Mouse (Mus musculus): ENCODE results near the gene Slc25a26. TPM values are rescaled to one million over a fixed set of nuclear protein-coding genes. Genes with fewer than 3 reads are reported as not detected.

Slc25a26 gene
- polyA plus RNA-seq, 1 experiment from 2014 or later: 6.9 TPM

- H3K4me2 ChIP-seq (ENCODE audit: low read depth, low read length): no peak overlapping the region
- H3K4me3 ChIP-seq (ENCODE audit: low read depth, low read length): no peak overlapping the region
- H3K9ac ChIP-seq (replicated peaks; ENCODE audit: low read depth, low read length): no peak overlapping the region
- peak; percentile 81 for ATAC-seq (ENCODE audit: low read depth)
- H3K27me3 ChIP-seq (ENCODE audit: control insufficient read depth, insufficient read depth, low read length): no peaks in the 10 kb centered on the region
- no peak overlapping the region for H3K27ac ChIP-seq (ENCODE audit: low read depth, low read length)
- 11% methylated on average over 4 of the region's 4 CpGs for WGBS
- H3K9me3 ChIP-seq (ENCODE audit: control insufficient read depth, low read length): no peaks in the 10 kb centered on the region
- H3K36me3 ChIP-seq (ENCODE audit: control insufficient read depth, insufficient read depth, low read length): no peaks in the 10 kb centered on the region
- peaks cover 6% of the 10 kb centered on the region; the same call in 1 of the 2 replicates for H3K4me1 ChIP-seq (ENCODE audit: control insufficient read depth, insufficient read depth, low read length)
Observed at GRCm38 (mm10) chr6:94592710-94593109, 92.6 kb downstream of the Slc25a26 start.

GRCm38 (mm10) chr6:94594096-94594665 lies 94.0 kb downstream of the Slc25a26 start:
- Histone ChIP-seq H3K9ac (replicated peaks; ENCODE audit: low read depth, low read length) (no peak overlapping the region), H3K9me3 (ENCODE audit: control insufficient read depth, low read length) (no peaks in the 10 kb centered on the region), H3K27ac (ENCODE audit: low read depth, low read length) (no peak overlapping the region), H3K4me3 (ENCODE audit: low read depth, low read length) (no peak overlapping the region), H3K27me3 (ENCODE audit: control insufficient read depth, insufficient read depth, low read length) (no peaks in the 10 kb centered on the region), H3K4me1 (ENCODE audit: control insufficient read depth, insufficient read depth, low read length) (peaks cover 6% of the 10 kb centered on the region; the same call in 1 of the 2 replicates), H3K36me3 (ENCODE audit: control insufficient read depth, insufficient read depth, low read length) (no peaks in the 10 kb centered on the region), H3K4me2 (ENCODE audit: low read depth, low read length) (no peak overlapping the region)
- ATAC-seq (ENCODE audit: low read depth): no peak
- 70% methylated on average over 6 of the region's 6 CpGs for WGBS

- Histone ChIP-seq H3K27me3 (ENCODE audit: control insufficient read depth, insufficient read depth, low read length) (no peaks in the 10 kb centered on the region), H3K4me2 (ENCODE audit: low read depth, low read length) (no peak overlapping the region), H3K27ac (ENCODE audit: low read depth, low read length) (no peak overlapping the region), H3K9me3 (ENCODE audit: control insufficient read depth, low read length) (no peaks in the 10 kb centered on the region), H3K36me3 (ENCODE audit: control insufficient read depth, insufficient read depth, low read length) (no peaks in the 10 kb centered on the region), H3K4me3 (ENCODE audit: low read depth, low read length) (no peak overlapping the region), H3K4me1 (ENCODE audit: control insufficient read depth, insufficient read depth, low read length) (peaks cover 6% of the 10 kb centered on the region; the same call in 1 of the 2 replicates), H3K9ac (replicated peaks; ENCODE audit: low read depth, low read length) (no peak overlapping the region)
- no peak for ATAC-seq (ENCODE audit: low read depth)
- 84% methylated on average over 11 of the region's 11 CpGs for WGBS
Observed at GRCm38 (mm10) chr6:94594711-94595110, 94.6 kb downstream of the Slc25a26 start.

GRCm38 (mm10) chr6:94595206-94595605 lies 95.1 kb downstream of the Slc25a26 start:
- ATAC-seq (ENCODE audit: low read depth): no peak
- Histone ChIP-seq H3K27me3 (ENCODE audit: control insufficient read depth, insufficient read depth, low read length) (no peaks in the 10 kb centered on the region), H3K9ac (replicated peaks; ENCODE audit: low read depth, low read length) (no peak overlapping the region), H3K4me1 (ENCODE audit: control insufficient read depth, insufficient read depth, low read length) (peaks cover 6% of the 10 kb centered on the region; the same call in 1 of the 2 replicates), H3K4me3 (ENCODE audit: low read depth, low read length) (no peak overlapping the region), H3K4me2 (ENCODE audit: low read depth, low read length) (no peak overlapping the region), H3K36me3 (ENCODE audit: control insufficient read depth, insufficient read depth, low read length) (no peaks in the 10 kb centered on the region), H3K9me3 (ENCODE audit: control insufficient read depth, low read length) (no peaks in the 10 kb centered on the region), H3K27ac (ENCODE audit: low read depth, low read length) (no peak overlapping the region)
- 78% methylated on average over 5 of the region's 5 CpGs for WGBS

- ATAC-seq (ENCODE audit: low read depth): no peak
- Histone ChIP-seq H3K4me3 (ENCODE audit: low read depth, low read length) (no peak overlapping the region), H3K4me1 (ENCODE audit: control insufficient read depth, insufficient read depth, low read length) (peaks cover 6% of the 10 kb centered on the region; the same call in 1 of the 2 replicates), H3K27ac (ENCODE audit: low read depth, low read length) (no peak overlapping the region), H3K36me3 (ENCODE audit: control insufficient read depth, insufficient read depth, low read length) (no peaks in the 10 kb centered on the region), H3K27me3 (ENCODE audit: control insufficient read depth, insufficient read depth, low read length) (no peaks in the 10 kb centered on the region), H3K9me3 (ENCODE audit: control insufficient read depth, low read length) (no peaks in the 10 kb centered on the region), H3K9ac (replicated peaks; ENCODE audit: low read depth, low read length) (no peak overlapping the region), H3K4me2 (ENCODE audit: low read depth, low read length) (no peak overlapping the region)
- WGBS: 90% methylated on average over 14 of the region's 14 CpGs
Observed at GRCm38 (mm10) chr6:94596051-94596760, 96.1 kb downstream of the Slc25a26 start.

GRCm38 (mm10) chr6:94596761-94597485 lies 96.8 kb downstream of the Slc25a26 start:
- H3K9ac ChIP-seq (replicated peaks; ENCODE audit: low read depth, low read length): no peak overlapping the region
- H3K27ac ChIP-seq (ENCODE audit: low read depth, low read length): no peak overlapping the region
- H3K4me1 ChIP-seq (ENCODE audit: control insufficient read depth, insufficient read depth, low read length): peaks cover 6% of the 10 kb centered on the region; the same call in 1 of the 2 replicates
- H3K9me3 ChIP-seq (ENCODE audit: control insufficient read depth, low read length): no peaks in the 10 kb centered on the region
- H3K27me3 ChIP-seq (ENCODE audit: control insufficient read depth, insufficient read depth, low read length): no peaks in the 10 kb centered on the region
- 63% methylated on average over 10 of the region's 10 CpGs for WGBS
- no peaks in the 10 kb centered on the region for H3K36me3 ChIP-seq (ENCODE audit: control insufficient read depth, insufficient read depth, low read length)
- H3K4me3 ChIP-seq (ENCODE audit: low read depth, low read length): no peak overlapping the region
- H3K4me2 ChIP-seq (ENCODE audit: low read depth, low read length): no peak overlapping the region
- ATAC-seq (ENCODE audit: low read depth): no peak

- H3K27me3 ChIP-seq (ENCODE audit: control insufficient read depth, insufficient read depth, low read length): no peaks in the 10 kb centered on the region
- no peak for ATAC-seq (ENCODE audit: low read depth)
- no peaks in the 10 kb centered on the region; the same call in 1 of the 2 replicates for H3K4me1 ChIP-seq (ENCODE audit: control insufficient read depth, insufficient read depth, low read length)
- no peak overlapping the region for H3K27ac ChIP-seq (ENCODE audit: low read depth, low read length)
- no peaks in the 10 kb centered on the region for H3K9me3 ChIP-seq (ENCODE audit: control insufficient read depth, low read length)
- no peaks in the 10 kb centered on the region for H3K36me3 ChIP-seq (ENCODE audit: control insufficient read depth, insufficient read depth, low read length)
- WGBS: 70% methylated on average over 12 of the region's 12 CpGs
- no peak overlapping the region for H3K4me3 ChIP-seq (ENCODE audit: low read depth, low read length)
- no peak overlapping the region for H3K4me2 ChIP-seq (ENCODE audit: low read depth, low read length)
- H3K9ac ChIP-seq (replicated peaks; ENCODE audit: low read depth, low read length): no peak overlapping the region
Observed at GRCm38 (mm10) chr6:94598421-94598820, 98.3 kb downstream of the Slc25a26 start.

GRCm38 (mm10) chr6:94599016-94599415 lies 98.9 kb downstream of the Slc25a26 start:
- no peak overlapping the region for H3K4me3 ChIP-seq (ENCODE audit: low read depth, low read length)
- H3K27me3 ChIP-seq (ENCODE audit: control insufficient read depth, insufficient read depth, low read length): no peaks in the 10 kb centered on the region
- H3K4me2 ChIP-seq (ENCODE audit: low read depth, low read length): no peak overlapping the region
- H3K4me1 ChIP-seq (ENCODE audit: control insufficient read depth, insufficient read depth, low read length): no peaks in the 10 kb centered on the region
- no peak overlapping the region for H3K27ac ChIP-seq (ENCODE audit: low read depth, low read length)
- H3K36me3 ChIP-seq (ENCODE audit: control insufficient read depth, insufficient read depth, low read length): no peaks in the 10 kb centered on the region
- no peaks in the 10 kb centered on the region for H3K9me3 ChIP-seq (ENCODE audit: control insufficient read depth, low read length)
- no peak overlapping the region for H3K9ac ChIP-seq (replicated peaks; ENCODE audit: low read depth, low read length)
- no peak for ATAC-seq (ENCODE audit: low read depth)
- WGBS: 90% methylated on average over 13 of the region's 13 CpGs

GRCm38 (mm10) chr6:94601101-94601500 lies 101.0 kb downstream of the Slc25a26 start:
- Histone ChIP-seq H3K36me3 (ENCODE audit: control insufficient read depth, insufficient read depth, low read length) (no peaks in the 10 kb centered on the region), H3K27ac (ENCODE audit: low read depth, low read length) (no peak overlapping the region), H3K9ac (replicated peaks; ENCODE audit: low read depth, low read length) (no peak overlapping the region), H3K4me2 (ENCODE audit: low read depth, low read length) (no peak overlapping the region), H3K4me3 (ENCODE audit: low read depth, low read length) (no peak overlapping the region), H3K4me1 (ENCODE audit: control insufficient read depth, insufficient read depth, low read length) (no peaks in the 10 kb centered on the region), H3K9me3 (ENCODE audit: control insufficient read depth, low read length) (no peaks in the 10 kb centered on the region), H3K27me3 (ENCODE audit: control insufficient read depth, insufficient read depth, low read length) (no peaks in the 10 kb centered on the region)
- ATAC-seq (ENCODE audit: low read depth): no peak
- WGBS: 88% methylated on average over 5 of the region's 5 CpGs
